In the genomic region with DNA sequence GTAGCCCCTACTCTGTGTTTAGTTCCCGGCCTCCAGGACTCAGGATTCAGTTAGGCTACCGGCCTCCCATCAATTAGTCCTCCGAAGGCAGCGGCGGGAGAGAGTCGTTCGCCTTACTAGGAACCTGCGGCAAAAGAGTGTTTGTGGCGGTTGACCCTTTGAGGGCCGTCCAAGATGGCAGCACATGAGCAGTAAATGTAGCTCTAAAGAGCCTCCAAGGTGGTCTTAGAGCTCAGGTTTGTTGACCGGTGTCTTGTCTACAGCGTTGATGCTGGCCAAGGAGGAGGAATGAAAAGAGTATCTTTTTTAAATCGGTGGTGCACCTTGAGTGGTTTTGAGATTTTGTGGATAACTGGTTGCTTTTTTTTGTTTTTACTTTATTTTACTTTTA, we compare ENCODE assay signal across 8 mouse cellular contexts. TPM values are rescaled to one million over a fixed set of nuclear protein-coding genes. Genes with fewer than 3 reads are reported as not detected.
DNase-seq lines count a peak whose midpoint lies in the region; ATAC-seq lines count a peak whose summit lies in the region.

No protein-coding gene starts in this region.

- WGBS in lung, embryonic 15.5 days: 18% methylated on average over 13 of the region's 13 CpGs
- WGBS in forebrain, embryonic 10.5 days: 22% methylated on average over 13 of the region's 13 CpGs
- WGBS in limb, embryonic 13.5 days: 22% methylated on average over 13 of the region's 13 CpGs
- WGBS in neural tube, embryonic 15.5 days: 15% methylated on average over 13 of the region's 13 CpGs

- H3K9ac ChIP-seq in lung, embryonic 15.5 days: peak overlapping the region; percentile 76
- peak overlapping the region; percentile 82 for H3K9ac ChIP-seq in limb, embryonic 13.5 days
- peak overlapping the region; percentile 92 for H3K9ac ChIP-seq in neural tube, embryonic 15.5 days (replicated peaks)

- 0 out of 2 replicates have a peak, but pooled peaks cover 5% of the 10 kb centered on the region for H3K4me1 ChIP-seq in lung, embryonic 15.5 days
- peaks cover 11% of the 10 kb centered on the region for H3K4me1 ChIP-seq in forebrain, embryonic 10.5 days
- H3K4me1 ChIP-seq in limb, embryonic 13.5 days: 0 out of 2 replicates have a peak, but pooled peaks cover 4% of the 10 kb centered on the region
- peaks cover 4% of the 10 kb centered on the region; the same call in 1 of the 2 replicates for H3K4me1 ChIP-seq in neural tube, embryonic 15.5 days

- H3K27me3 ChIP-seq in lung, embryonic 15.5 days: no peaks in the 10 kb centered on the region
- no peaks in the 10 kb centered on the region; the same call in 1 of the 2 replicates for H3K27me3 ChIP-seq in forebrain, embryonic 10.5 days (ENCODE audit: poor library complexity, severe bottlenecking)
- no peaks in the 10 kb centered on the region for H3K27me3 ChIP-seq in limb, embryonic 13.5 days
- H3K27me3 ChIP-seq in neural tube, embryonic 15.5 days (replicated peaks): no peaks in the 10 kb centered on the region

- DNase-seq in lung, postnatal 14 days: no peak
- DNase-seq in forebrain, embryonic 10.5 days (ENCODE audit: extremely low spot score, low spot score): no peak
- no peak for DNase-seq in urinary bladder, postnatal 25 days (ENCODE audit: low spot score)
- DNase-seq in urinary bladder, postnatal 14 days (ENCODE audit: low spot score): no peak
- no peak for DNase-seq in T-cell, adult 2 months (ENCODE audit: low spot score)

- H3K36me3 ChIP-seq in lung, embryonic 15.5 days: no peaks in the 10 kb centered on the region
- no peaks in the 10 kb centered on the region for H3K36me3 ChIP-seq in forebrain, embryonic 10.5 days (replicated peaks)
- H3K36me3 ChIP-seq in limb, embryonic 13.5 days: no peaks in the 10 kb centered on the region
- no peaks in the 10 kb centered on the region for H3K36me3 ChIP-seq in neural tube, embryonic 15.5 days

- ATAC-seq in lung, embryonic 15.5 days (ENCODE audit: borderline replicate concordance, extremely low read depth, low FRiP score, low TSS enrichment): peak; percentile 16; the same call in 1 of the 2 replicates
- peak; percentile 46 for ATAC-seq in limb, embryonic 13.5 days (ENCODE audit: low FRiP score, low read depth)
- ATAC-seq in neural tube, embryonic 15.5 days (ENCODE audit: low FRiP score): peak; percentile 56

- H3K9me3 ChIP-seq in lung, embryonic 15.5 days: no peaks in the 10 kb centered on the region
- H3K9me3 ChIP-seq in forebrain, embryonic 10.5 days: no peaks in the 10 kb centered on the region
- no peaks in the 10 kb centered on the region for H3K9me3 ChIP-seq in limb, embryonic 13.5 days
- H3K9me3 ChIP-seq in neural tube, embryonic 15.5 days (replicated peaks): no peaks in the 10 kb centered on the region

- peak overlapping the region; percentile 74 for H3K4me2 ChIP-seq in lung, embryonic 15.5 days
- H3K4me2 ChIP-seq in limb, embryonic 13.5 days (replicated peaks): peak overlapping the region; percentile 74
- peak overlapping the region; percentile 75 for H3K4me2 ChIP-seq in neural tube, embryonic 15.5 days

- no peak overlapping the region; the same call in 1 of the 2 replicates for H3K27ac ChIP-seq in lung, embryonic 15.5 days
- H3K27ac ChIP-seq in forebrain, embryonic 10.5 days: peak overlapping the region; percentile 97
- H3K27ac ChIP-seq in limb, embryonic 13.5 days: peak overlapping the region; percentile 85
- H3K27ac ChIP-seq in neural tube, embryonic 15.5 days (replicated peaks): peak overlapping the region; percentile 99

- H3K4me3 ChIP-seq in lung, embryonic 15.5 days: peak overlapping the region; percentile 64
- H3K4me3 ChIP-seq in forebrain, embryonic 10.5 days: peak overlapping the region; percentile 72
- peak overlapping the region; percentile 64 for H3K4me3 ChIP-seq in limb, embryonic 13.5 days
- peak overlapping the region; percentile 77 for H3K4me3 ChIP-seq in neural tube, embryonic 15.5 days (replicated peaks)

RNA-seq across cellular contexts. Expression of gene Fam228b, which starts 0.3 kb away (rescaled TPM):
- polyA plus RNA-seq in lung, embryonic 15.5 days (2015; fragmentation: Nextera tagmentation; extraction: Ambion mirVana): 1.5 and 2.5 TPM in 2 replicates
- 2.1 and 2.9 TPM in 2 replicates for polyA plus RNA-seq in forebrain, embryonic 10.5 days (2016; fragmentation: Nextera tagmentation; extraction: Ambion mirVana)
- 4.8 and 5.6 TPM in 2 replicates for polyA plus RNA-seq in limb, embryonic 13.5 days (2015; fragmentation: Nextera tagmentation; extraction: Ambion mirVana)
- 6.1 and 7.7 TPM in 2 replicates for polyA plus RNA-seq in neural tube, embryonic 15.5 days (2015; fragmentation: Nextera tagmentation; extraction: Ambion mirVana)

RNA-seq across cellular contexts. Expression of gene Pfn4, which starts 0.5 kb away (rescaled TPM):
- 1.7 and 1.8 TPM in 2 replicates for polyA plus RNA-seq in lung, embryonic 15.5 days (2015; fragmentation: Nextera tagmentation; extraction: Ambion mirVana)
- polyA plus RNA-seq in forebrain, embryonic 10.5 days (2016; fragmentation: Nextera tagmentation; extraction: Ambion mirVana): 2.0 and 3.2 TPM in 2 replicates
- polyA plus RNA-seq in limb, embryonic 13.5 days (2015; fragmentation: Nextera tagmentation; extraction: Ambion mirVana): 3.3 and 5.3 TPM in 2 replicates
- 12.0 and 13.3 TPM in 2 replicates for polyA plus RNA-seq in neural tube, embryonic 15.5 days (2015; fragmentation: Nextera tagmentation; extraction: Ambion mirVana)

RNA-seq across cellular contexts. Expression of gene Fam228a, which starts 31.1 kb away (rescaled TPM):
- 0.30 and 0.52 TPM in 2 replicates for polyA plus RNA-seq in lung, embryonic 15.5 days (2015; fragmentation: Nextera tagmentation; extraction: Ambion mirVana)
- 0.23 and 0.35 TPM in 2 replicates for polyA plus RNA-seq in forebrain, embryonic 10.5 days (2016; fragmentation: Nextera tagmentation; extraction: Ambion mirVana)
- 0.59 and 0.64 TPM in 2 replicates for polyA plus RNA-seq in limb, embryonic 13.5 days (2015; fragmentation: Nextera tagmentation; extraction: Ambion mirVana)
- polyA plus RNA-seq in neural tube, embryonic 15.5 days (2015; fragmentation: Nextera tagmentation; extraction: Ambion mirVana): 1.1 and 1.3 TPM in 2 replicates

RNA-seq across cellular contexts. Expression of gene Sf3b6, which starts 48.0 kb away (rescaled TPM):
- 169 and 188 TPM in 2 replicates for polyA plus RNA-seq in lung, embryonic 15.5 days (2015; fragmentation: Nextera tagmentation; extraction: Ambion mirVana)
- 331 and 332 TPM in 2 replicates for polyA plus RNA-seq in forebrain, embryonic 10.5 days (2016; fragmentation: Nextera tagmentation; extraction: Ambion mirVana)
- polyA plus RNA-seq in limb, embryonic 13.5 days (2015; fragmentation: Nextera tagmentation; extraction: Ambion mirVana): 220 and 232 TPM in 2 replicates
- 181 and 200 TPM in 2 replicates for polyA plus RNA-seq in neural tube, embryonic 15.5 days (2015; fragmentation: Nextera tagmentation; extraction: Ambion mirVana)
